Mouse (Mus musculus) C2C12 (cell line): ENCODE results near the gene Cfap74. TPM values are rescaled to one million over a fixed set of nuclear protein-coding genes. Genes with fewer than 3 reads are reported as not detected.

ENCODE experiments used
- H3K27me3 ChIP-seq: one replicate; pipeline ENCODE4 v1.6.1; 2011; ENCODE audit not compliant: control insufficient read depth, insufficient read depth, insufficient read length
- H3K36me3 ChIP-seq: one replicate; pipeline ENCODE4 v1.6.1; 2011; ENCODE audit not compliant: control insufficient read depth, insufficient read depth
- H3K4me3 ChIP-seq: one replicate; pipeline ENCODE4 v1.5.1; 2011; ENCODE audit warnings: mild to moderate bottlenecking, control low read depth; ENCODE audit not compliant: poor library complexity, insufficient read depth, severe bottlenecking
- H3K79me2 ChIP-seq: one replicate; pipeline ENCODE4 v1.6.1; 2011; ENCODE audit not compliant: control insufficient read depth, insufficient read depth
- H3K79me3 ChIP-seq: one replicate; pipeline ENCODE4 v1.6.1; 2011; ENCODE audit warnings: low read depth, control low read depth
- H3ac ChIP-seq: one replicate; pipeline ENCODE3; 2011; ENCODE audit warnings: low read depth; ENCODE audit not compliant: control insufficient read depth, insufficient read length
- CEBPB ChIP-seq: IDR thresholded peaks from one replicate; pipeline ENCODE4 v1.6.1; 2011; ENCODE audit warnings: low read depth, mild to moderate bottlenecking, control low read depth, moderate library complexity
- CTCF ChIP-seq: IDR thresholded peaks from one replicate; pipeline ENCODE4 v1.5.1; 2011; ENCODE audit not compliant: control insufficient read depth, insufficient read depth, insufficient read length
- FOSL1 ChIP-seq: IDR thresholded peaks from one replicate; pipeline ENCODE4 v1.8.0; 2011; ENCODE audit warnings: mild to moderate bottlenecking, low read length; ENCODE audit not compliant: poor library complexity, insufficient read depth, severe bottlenecking
- MAX ChIP-seq: IDR thresholded peaks from one replicate; pipeline ENCODE4 v1.6.1; 2011; ENCODE audit warnings: mild to moderate bottlenecking, control low read depth
- MYOD1 ChIP-seq: IDR thresholded peaks from one replicate; pipeline ENCODE4 v1.6.1; 2011; ENCODE audit warnings: low read depth; ENCODE audit not compliant: control insufficient read depth, insufficient read length
- MYOG ChIP-seq: IDR thresholded peaks from one replicate; pipeline ENCODE4 v1.6.1; 2011; ENCODE audit not compliant: control insufficient read depth, insufficient read length; ENCODE audit errors: extremely low read depth
- USF1 ChIP-seq: IDR thresholded peaks from one replicate; pipeline ENCODE4 v1.6.1; 2011; ENCODE audit warnings: low read depth, mild to moderate bottlenecking, control low read depth, moderate library complexity
- polyA plus RNA-seq: library from polyadenylated mRNA; unstranded; fragments of >200 nt; fragmentation: generic; extraction: Trizol; gene quantifications from one replicate; pipeline ENCODE4 v1.2.1, GENCODE M21; 2012; ENCODE audit warnings: missing spikeins

Cfap74 gene
- polyA plus RNA-seq, 1 experiment = 0.90 TPM

DNA sequence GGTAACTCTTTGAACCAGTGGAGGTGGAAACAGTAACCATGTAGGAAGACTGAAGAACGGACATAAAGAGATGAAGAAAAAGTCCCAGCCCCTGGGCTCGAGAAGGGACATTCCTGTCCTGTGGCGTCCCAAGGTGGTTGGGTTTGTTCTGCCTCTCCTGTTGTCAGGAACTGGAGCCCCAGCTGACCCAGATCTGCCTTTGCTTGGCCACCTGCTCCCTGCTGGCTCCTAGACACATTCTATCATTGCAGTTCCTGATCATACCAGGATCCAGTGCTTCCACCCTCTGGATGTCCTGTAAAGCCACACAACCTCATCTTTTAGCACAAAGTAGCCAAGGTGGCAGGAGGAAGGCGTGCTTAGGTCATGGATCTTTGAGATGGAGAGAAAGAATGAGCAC, 25.7 kb upstream of the Cfap74 start:
- H3K79me3 ChIP-seq = no peaks in the 10 kb centered on the region
- H3K27me3 ChIP-seq = peaks cover 84% of the 10 kb centered on the region
- TF ChIP-seq CTCF (no peak), MYOD1 (no peak), MYOG (no peak), FOSL1 (no peak), USF1 (no peak), MAX (no peak), CEBPB (no peak)
- H3ac ChIP-seq = no peak overlapping the region
- no peaks in the 10 kb centered on the region for H3K79me2 ChIP-seq
- no peak overlapping the region for H3K4me3 ChIP-seq
- H3K36me3 ChIP-seq = no peaks in the 10 kb centered on the region

- TF ChIP-seq CTCF = no peak
- no peak for TF ChIP-seq MYOG
- TF ChIP-seq USF1 = no peak
- TF ChIP-seq MAX = no peak
- TF ChIP-seq FOSL1 = no peak
- TF ChIP-seq MYOD1 = no peak
- no peak for TF ChIP-seq CEBPB
- Histone ChIP-seq H3K27me3 (peaks cover 81% of the 10 kb centered on the region), H3K79me2 (no peaks in the 10 kb centered on the region)
These were observed 21.8 kb upstream of the Cfap74 start for GRCm38 (mm10) chr4:155387166-155387565.

GRCm38 (mm10) chr4:155395471-155395870, 13.5 kb upstream of the Cfap74 start:
- TF ChIP-seq CEBPB (no peak), MYOD1 (no peak), FOSL1 (no peak), USF1 (no peak), MYOG (no peak), CTCF (no peak), MAX (no peak)
- H3K27me3 ChIP-seq = peaks cover 45% of the 10 kb centered on the region
- no peaks in the 10 kb centered on the region for H3K79me3 ChIP-seq
- no peak overlapping the region for H3K4me3 ChIP-seq
- H3K79me2 ChIP-seq = no peaks in the 10 kb centered on the region
- H3ac ChIP-seq = no peak overlapping the region
- H3K36me3 ChIP-seq = no peaks in the 10 kb centered on the region

More at GRCm38 (mm10) chr4:155387166-155387565, 21.8 kb upstream of the Cfap74 start:
- H3K79me3 ChIP-seq = no peaks in the 10 kb centered on the region
- H3K4me3 ChIP-seq = no peak overlapping the region
- no peaks in the 10 kb centered on the region for H3K36me3 ChIP-seq
- no peak overlapping the region for H3ac ChIP-seq

DNA sequence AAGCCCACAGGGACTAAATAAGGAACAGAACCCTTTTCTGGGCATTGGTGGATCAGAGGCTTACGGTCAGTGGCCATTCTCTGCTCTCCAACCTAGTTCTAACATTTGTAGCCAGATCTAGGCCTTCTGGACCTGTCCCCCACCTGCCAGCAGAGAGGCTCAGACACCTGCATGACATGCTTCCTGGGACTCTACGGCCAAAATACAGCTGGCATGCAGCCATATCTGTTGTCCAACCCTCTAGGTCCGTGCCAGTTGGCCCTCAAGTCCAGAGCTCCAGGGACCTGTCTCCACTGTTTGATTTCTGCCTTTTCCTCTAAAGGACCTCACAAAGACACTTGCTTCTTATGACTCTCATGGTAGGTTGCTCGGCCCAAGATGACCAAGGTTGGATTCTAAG, 12.2 kb upstream of the Cfap74 start:
- H3K27me3 ChIP-seq = peaks cover 47% of the 10 kb centered on the region
- TF ChIP-seq MYOD1 (no peak), CEBPB (no peak), MYOG (no peak), MAX (no peak), CTCF (no peak), USF1 (no peak), FOSL1 (no peak)
- H3K4me3 ChIP-seq = no peak overlapping the region
- H3ac ChIP-seq = no peak overlapping the region
- no peaks in the 10 kb centered on the region for H3K79me3 ChIP-seq
- H3K79me2 ChIP-seq = no peaks in the 10 kb centered on the region
- no peaks in the 10 kb centered on the region for H3K36me3 ChIP-seq

GRCm38 (mm10) chr4:155397511-155398221, 11.3 kb upstream of the Cfap74 start, which contains the start of gene Gabrd:
Gene Gabrd (minus strand): TSS chr4:155398112.
- H3K79me3 ChIP-seq = no peaks in the 10 kb centered on the region
- no peaks in the 10 kb centered on the region for H3K36me3 ChIP-seq
- no peak within 1 kb of the TSS for H3K4me3 ChIP-seq
- peaks cover 47% of the 10 kb centered on the region for H3K27me3 ChIP-seq
- no peak within 1 kb of the TSS for H3ac ChIP-seq
- no peak for TF ChIP-seq CTCF
- TF ChIP-seq MYOD1 = no peak
- TF ChIP-seq FOSL1 = no peak
- TF ChIP-seq MYOG = no peak
- no peak for TF ChIP-seq USF1
- no peak for TF ChIP-seq MAX
- no peak for TF ChIP-seq CEBPB
- no peaks in the 10 kb centered on the region for H3K79me2 ChIP-seq

DNA sequence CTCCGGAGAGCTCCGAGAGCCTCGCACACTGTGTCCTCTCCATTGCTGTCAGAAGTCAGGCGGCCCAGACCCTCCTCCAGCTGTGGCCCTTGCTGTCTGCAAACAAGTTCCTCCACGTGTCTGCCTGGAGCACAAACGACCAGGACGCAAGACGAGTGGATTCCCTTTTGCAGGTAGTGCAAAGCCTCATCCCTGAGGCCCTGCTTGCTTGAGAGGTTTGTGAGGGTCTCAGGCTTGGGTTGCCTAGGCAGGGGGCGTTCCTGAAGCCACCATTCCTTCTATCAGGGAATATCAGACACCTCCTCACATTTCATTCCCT, 10.8 kb upstream of the Cfap74 start:
- Histone ChIP-seq H3ac (no peak overlapping the region), H3K27me3 (peaks cover 44% of the 10 kb centered on the region), H3K4me3 (no peak overlapping the region), H3K79me2 (no peaks in the 10 kb centered on the region), H3K36me3 (no peaks in the 10 kb centered on the region), H3K79me3 (no peaks in the 10 kb centered on the region)
- TF ChIP-seq CEBPB (no peak), MYOG (no peak), FOSL1 (no peak), MYOD1 (no peak), USF1 (no peak), MAX (no peak), CTCF (no peak)
